Mouse (Mus musculus) hindbrain, embryonic 11.5 days (tissue): ENCODE measurements around the gene Atp8b3. TPM values are rescaled to one million over a fixed set of nuclear protein-coding genes. Genes with fewer than 3 reads are reported as not detected.

Experiments
- polyA plus RNA-seq: library from polyadenylated mRNA; unstranded; fragments of >200 nt; fragmentation: Nextera tagmentation; extraction: Ambion mirVana; gene quantifications from 2 replicates; pipeline ENCODE4 v1.2.1, GENCODE M21; 2014

The Atp8b3 gene
- polyA plus RNA-seq, 1 experiment from 2014 or later: 0.86 TPM

Other genes starting within 250 kb of the Atp8b3 start
- gene Rps15, start 246.7 kb downstream of the Atp8b3 start, polyA plus RNA-seq: 798 TPM in 2 replicates
- 74.4 and 101 TPM in 2 replicates for gene Apc2, start 243.1 kb downstream of the Atp8b3 start, polyA plus RNA-seq
- 32.9 and 34.9 TPM in 2 replicates for gene 2310011J03Rik, start 218.6 kb downstream of the Atp8b3 start, polyA plus RNA-seq
- 1.1 and 1.8 TPM in 2 replicates for gene Pcsk4, start 209.6 kb downstream of the Atp8b3 start, polyA plus RNA-seq
- gene Reep6, start 209.2 kb downstream of the Atp8b3 start, polyA plus RNA-seq: 3.7 and 3.8 TPM in 2 replicates
- gene Adamtsl5, start 190.7 kb downstream of the Atp8b3 start, polyA plus RNA-seq: 0.54 and 0.70 TPM in 2 replicates
- 0.11 and 0.14 TPM in 2 replicates for gene Plk5, start 182.7 kb downstream of the Atp8b3 start, polyA plus RNA-seq
- gene Mex3d, start 151.5 kb downstream of the Atp8b3 start, polyA plus RNA-seq: 13.4 and 14.7 TPM in 2 replicates
- 227 and 240 TPM in 2 replicates for gene Mbd3, start 139.6 kb downstream of the Atp8b3 start, polyA plus RNA-seq
- gene Uqcr11, start 132.3 kb downstream of the Atp8b3 start, polyA plus RNA-seq: 466 and 480 TPM in 2 replicates
- 110 and 130 TPM in 2 replicates for gene Tcf3, start 105.5 kb downstream of the Atp8b3 start, polyA plus RNA-seq
- gene Onecut3, start 44.3 kb downstream of the Atp8b3 start, polyA plus RNA-seq: 2.1 and 3.5 TPM in 2 replicates
- gene Rexo1, start 22.4 kb upstream of the Atp8b3 start, polyA plus RNA-seq: 21.6 and 22.5 TPM in 2 replicates
- gene Klf16, start 38.2 kb upstream of the Atp8b3 start, polyA plus RNA-seq: 3.9 and 4.2 TPM in 2 replicates
- gene Abhd17a, start 51.2 kb upstream of the Atp8b3 start, polyA plus RNA-seq: 98.8 and 108 TPM in 2 replicates
- gene Scamp4, start 63.7 kb upstream of the Atp8b3 start, polyA plus RNA-seq: 64.1 and 68.7 TPM in 2 replicates
- gene Adat3, start 63.8 kb upstream of the Atp8b3 start, polyA plus RNA-seq: 5.8 and 7.4 TPM in 2 replicates
- gene Gm49322, start 66.9 kb upstream of the Atp8b3 start, polyA plus RNA-seq: 1.5 and 1.7 TPM in 2 replicates
- gene Csnk1g2, start 83.7 kb upstream of the Atp8b3 start, polyA plus RNA-seq: 71.1 and 85.6 TPM in 2 replicates
- 36.2 and 47.2 TPM in 2 replicates for gene Btbd2, start 117.9 kb upstream of the Atp8b3 start, polyA plus RNA-seq
- gene Mknk2, start 139.0 kb upstream of the Atp8b3 start, polyA plus RNA-seq: 47.0 and 48.4 TPM in 2 replicates
- gene Mob3a, start 162.9 kb upstream of the Atp8b3 start, polyA plus RNA-seq: 54.4 and 55.6 TPM in 2 replicates
- gene Izumo4, start 163.1 kb upstream of the Atp8b3 start, polyA plus RNA-seq: 10.3 and 11.4 TPM in 2 replicates
- 68.5 and 85.1 TPM in 2 replicates for gene Ap3d1, start 203.1 kb upstream of the Atp8b3 start, polyA plus RNA-seq
- gene Dot1l, start 216.1 kb upstream of the Atp8b3 start, polyA plus RNA-seq: 18.3 and 25.1 TPM in 2 replicates